Mouse (Mus musculus): ENCODE results near the gene Prdm11. TPM values are rescaled to one million over a fixed set of nuclear protein-coding genes. Genes with fewer than 3 reads are reported as not detected.
A peak's percentile ranks its signal among the peaks of the same experiment; 100 is the strongest.

Prdm11 gene
- polyA plus RNA-seq, 1 experiment, result 2.6 TPM

- Histone ChIP-seq H3K27me3 (ENCODE audit: control insufficient read depth, insufficient read depth, low read length) (0 out of 2 replicates have a peak, but pooled peaks cover 3% of the 10 kb centered on the region), H3K27ac (ENCODE audit: insufficient read depth, low read depth, low read length) (no peak overlapping the region), H3K36me3 (ENCODE audit: control insufficient read depth, insufficient read depth, low read length) (no peaks in the 10 kb centered on the region), H3K4me3 (ENCODE audit: low read depth, low read length) (no peak overlapping the region), H3K4me1 (ENCODE audit: control insufficient read depth, insufficient read depth, insufficient read length, low read length) (no peaks in the 10 kb centered on the region)
- TF ChIP-seq CTCF (IDR thresholded peaks at IDR 0.05; ENCODE audit: extremely low read depth, insufficient read length, insufficient replicate concordance, low read depth, low read length), result no peak
- no peak for TF ChIP-seq POLR2A (IDR thresholded peaks at IDR 0.05; ENCODE audit: low read depth, low read length)
- WGBS, result 6% methylated on average over 12 of the region's 12 CpGs
Observed at GRCm38 (mm10) chr2:93071656-93072055, 25.7 kb upstream of the Prdm11 start.

DNA sequence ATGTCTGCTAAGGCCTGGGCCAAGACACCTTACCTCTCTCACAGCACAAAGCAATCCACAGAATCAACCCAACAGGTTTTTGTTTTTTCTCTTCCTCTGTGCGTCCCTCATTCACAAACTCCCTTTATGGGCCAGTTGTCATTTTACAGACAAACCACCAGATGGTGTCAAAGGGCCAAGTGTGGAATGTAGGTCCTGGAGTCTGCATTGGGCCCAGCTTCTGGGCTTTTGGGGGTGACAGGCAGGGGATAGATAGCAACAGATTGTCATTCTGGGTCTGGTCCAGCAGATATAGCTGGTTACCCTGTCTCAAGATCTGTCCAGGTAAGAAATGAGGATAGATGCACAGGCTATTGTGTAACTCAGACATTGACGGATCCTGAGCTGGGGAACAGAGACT lies 23.0 kb upstream of the Prdm11 start:
- TF ChIP-seq CTCF (IDR thresholded peaks at IDR 0.05; ENCODE audit: extremely low read depth, insufficient read length, insufficient replicate concordance, low read depth, low read length), result peak; percentile 65; the same call in 1 of the 2 replicates
- no peak for TF ChIP-seq POLR2A (IDR thresholded peaks at IDR 0.05; ENCODE audit: low read depth, low read length)
- H3K27me3 ChIP-seq (ENCODE audit: control insufficient read depth, insufficient read depth, low read length), result 0 out of 2 replicates have a peak, but pooled peaks cover 3% of the 10 kb centered on the region
- H3K36me3 ChIP-seq (ENCODE audit: control insufficient read depth, insufficient read depth, low read length), result no peaks in the 10 kb centered on the region
- no peak overlapping the region for H3K27ac ChIP-seq (ENCODE audit: insufficient read depth, low read depth, low read length)
- H3K4me1 ChIP-seq (ENCODE audit: control insufficient read depth, insufficient read depth, insufficient read length, low read length), result no peaks in the 10 kb centered on the region
- no peak overlapping the region for H3K4me3 ChIP-seq (ENCODE audit: low read depth, low read length)
- 32% methylated on average over 2 of the region's 2 CpGs for WGBS

DNA sequence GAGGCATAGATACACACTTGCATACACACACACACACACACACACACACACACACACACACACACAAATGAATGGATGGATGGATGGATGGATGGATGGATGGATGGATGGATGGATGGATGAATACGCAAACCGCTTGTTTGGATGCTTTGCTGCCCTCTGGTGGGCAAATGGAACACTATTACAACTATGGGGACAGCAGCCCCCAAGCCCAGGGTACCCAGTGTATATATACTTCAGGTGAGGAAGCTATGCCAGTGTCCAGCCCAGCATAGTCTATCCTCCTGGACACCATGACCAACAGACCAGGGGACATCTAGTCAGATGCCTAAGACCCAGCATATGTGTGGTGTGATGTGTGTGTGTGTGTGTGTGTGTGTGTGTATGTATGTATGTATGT lies 17.4 kb upstream of the Prdm11 start:
- WGBS, result 18% methylated on average over 2 of the region's 2 CpGs
- Histone ChIP-seq H3K27ac (ENCODE audit: insufficient read depth, low read depth, low read length) (no peak overlapping the region), H3K4me1 (ENCODE audit: control insufficient read depth, insufficient read depth, insufficient read length, low read length) (no peaks in the 10 kb centered on the region), H3K4me3 (ENCODE audit: low read depth, low read length) (no peak overlapping the region), H3K27me3 (ENCODE audit: control insufficient read depth, insufficient read depth, low read length) (no peaks in the 10 kb centered on the region), H3K36me3 (ENCODE audit: control insufficient read depth, insufficient read depth, low read length) (no peaks in the 10 kb centered on the region)
- no peak for TF ChIP-seq POLR2A (IDR thresholded peaks at IDR 0.05; ENCODE audit: low read depth, low read length)
- TF ChIP-seq CTCF (IDR thresholded peaks at IDR 0.05; ENCODE audit: extremely low read depth, insufficient read length, insufficient replicate concordance, low read depth, low read length), result peak; percentile 54; the same call in 1 of the 2 replicates

DNA sequence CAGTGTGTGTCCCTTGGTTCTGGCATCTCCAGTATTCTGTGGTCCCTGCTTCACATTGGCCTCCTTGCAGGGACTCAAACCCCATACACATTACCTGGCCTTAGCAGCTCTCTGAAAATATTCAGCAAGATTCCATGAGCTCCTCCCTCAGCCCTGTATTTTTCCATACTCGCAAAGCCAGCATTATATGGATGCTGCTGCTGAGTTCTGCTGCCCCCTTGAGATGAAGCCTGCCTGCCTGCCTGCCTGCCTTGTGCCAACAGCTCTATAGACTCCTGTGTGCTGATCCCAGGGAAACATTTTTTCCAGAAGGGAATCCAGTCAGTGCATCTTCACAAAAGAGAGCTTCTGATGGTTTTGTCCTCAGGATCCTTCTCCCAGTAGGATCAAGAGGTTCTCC lies 5.9 kb upstream of the Prdm11 start:
- WGBS, result 17% methylated on average over 1 of the region's 1 CpGs
- H3K4me1 ChIP-seq (ENCODE audit: control insufficient read depth, insufficient read depth, insufficient read length, low read length), result no peaks in the 10 kb centered on the region
- no peaks in the 10 kb centered on the region for H3K27me3 ChIP-seq (ENCODE audit: control insufficient read depth, insufficient read depth, low read length)
- H3K36me3 ChIP-seq (ENCODE audit: control insufficient read depth, insufficient read depth, low read length), result no peaks in the 10 kb centered on the region
- no peak overlapping the region for H3K4me3 ChIP-seq (ENCODE audit: low read depth, low read length)
- TF ChIP-seq CTCF (IDR thresholded peaks at IDR 0.05; ENCODE audit: extremely low read depth, insufficient read length, insufficient replicate concordance, low read depth, low read length) (no peak), POLR2A (IDR thresholded peaks at IDR 0.05; ENCODE audit: low read depth, low read length) (no peak)
- no peak overlapping the region for H3K27ac ChIP-seq (ENCODE audit: insufficient read depth, low read depth, low read length)

- WGBS, result 39% methylated on average over 6 of the region's 6 CpGs
- no peaks in the 10 kb centered on the region for H3K4me1 ChIP-seq (ENCODE audit: control insufficient read depth, insufficient read depth, insufficient read length, low read length)
Observed at GRCm38 (mm10) chr2:93048601-93049323, 2.8 kb upstream of the Prdm11 start.

DNA sequence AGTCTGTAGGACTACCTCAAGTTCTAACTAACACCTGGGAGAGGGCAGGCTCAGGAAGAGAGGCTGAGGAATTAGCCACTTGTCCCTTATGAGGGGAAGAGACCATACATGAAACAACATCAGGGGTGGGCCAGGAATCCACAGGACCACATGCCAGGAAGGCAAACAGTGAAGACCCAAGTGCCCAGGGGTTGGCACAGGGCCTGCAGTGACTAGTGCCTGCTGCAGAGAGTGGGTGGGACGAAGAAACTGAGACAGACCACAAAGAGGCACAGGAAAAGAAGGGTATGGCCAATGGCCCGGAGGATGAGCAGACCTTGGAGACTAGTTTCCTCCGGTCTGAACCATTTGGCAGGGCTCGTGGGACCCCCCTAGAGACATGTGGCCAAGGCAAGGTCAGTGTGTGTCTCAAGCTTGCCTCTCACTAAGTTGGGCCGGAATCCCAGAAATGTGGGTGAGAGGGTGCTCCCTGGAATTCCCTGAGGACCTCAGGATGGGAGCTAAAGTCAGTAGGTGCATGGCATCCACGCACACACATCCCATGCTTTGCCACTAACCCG lies 1.6 kb upstream of the Prdm11 start:
- no peak overlapping the region for H3K27ac ChIP-seq (ENCODE audit: insufficient read depth, low read depth, low read length)
- TF ChIP-seq POLR2A (IDR thresholded peaks at IDR 0.05; ENCODE audit: low read depth, low read length) (no peak), CTCF (IDR thresholded peaks at IDR 0.05; ENCODE audit: extremely low read depth, insufficient read length, insufficient replicate concordance, low read depth, low read length) (no peak)
- H3K4me1 ChIP-seq (ENCODE audit: control insufficient read depth, insufficient read depth, insufficient read length, low read length), result no peaks in the 10 kb centered on the region
- 80% methylated on average over 7 of the region's 7 CpGs for WGBS
- no peaks in the 10 kb centered on the region for H3K27me3 ChIP-seq (ENCODE audit: control insufficient read depth, insufficient read depth, low read length)
- H3K36me3 ChIP-seq (ENCODE audit: control insufficient read depth, insufficient read depth, low read length), result no peaks in the 10 kb centered on the region
- no peak overlapping the region for H3K4me3 ChIP-seq (ENCODE audit: low read depth, low read length)

More at GRCm38 (mm10) chr2:93048601-93049323, 2.8 kb upstream of the Prdm11 start:
- Histone ChIP-seq H3K4me3 (ENCODE audit: low read depth, low read length) (no peak overlapping the region), H3K27me3 (ENCODE audit: control insufficient read depth, insufficient read depth, low read length) (no peaks in the 10 kb centered on the region), H3K27ac (ENCODE audit: insufficient read depth, low read depth, low read length) (no peak overlapping the region), H3K36me3 (ENCODE audit: control insufficient read depth, insufficient read depth, low read length) (no peaks in the 10 kb centered on the region)
- no peak for TF ChIP-seq POLR2A (IDR thresholded peaks at IDR 0.05; ENCODE audit: low read depth, low read length)
- TF ChIP-seq CTCF (IDR thresholded peaks at IDR 0.05; ENCODE audit: extremely low read depth, insufficient read length, insufficient replicate concordance, low read depth, low read length), result no peak

DNA sequence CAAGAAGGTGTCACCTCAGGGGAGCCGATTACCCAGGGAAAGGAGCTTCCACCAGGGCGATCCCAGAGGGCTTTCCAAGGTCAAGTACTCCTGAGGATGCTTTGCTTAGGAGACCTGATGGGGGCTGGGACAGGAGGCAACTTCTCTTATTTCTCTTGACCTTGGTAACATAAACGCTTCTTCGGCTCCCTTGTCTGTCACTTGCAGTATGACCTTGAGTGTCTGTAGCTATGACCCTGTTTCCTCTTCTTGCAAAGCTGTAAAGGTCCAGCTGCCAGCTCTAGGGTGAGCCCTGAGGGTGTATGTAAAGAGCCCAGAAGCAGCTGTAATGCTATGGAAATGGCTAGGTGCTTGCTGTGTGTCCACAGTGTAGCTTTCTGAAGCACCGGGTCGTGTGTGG lies 1.1 kb upstream of the Prdm11 start:
- Histone ChIP-seq H3K4me1 (ENCODE audit: control insufficient read depth, insufficient read depth, insufficient read length, low read length) (no peaks in the 10 kb centered on the region), H3K36me3 (ENCODE audit: control insufficient read depth, insufficient read depth, low read length) (no peaks in the 10 kb centered on the region), H3K4me3 (ENCODE audit: low read depth, low read length) (no peak overlapping the region), H3K27ac (ENCODE audit: insufficient read depth, low read depth, low read length) (no peak overlapping the region), H3K27me3 (ENCODE audit: control insufficient read depth, insufficient read depth, low read length) (no peaks in the 10 kb centered on the region)
- TF ChIP-seq CTCF (IDR thresholded peaks at IDR 0.05; ENCODE audit: extremely low read depth, insufficient read length, insufficient replicate concordance, low read depth, low read length) (no peak), POLR2A (IDR thresholded peaks at IDR 0.05; ENCODE audit: low read depth, low read length) (no peak)
- WGBS, result 84% methylated on average over 6 of the region's 6 CpGs

Measured in small intestine, adult 2 months (tissue).